Mouse (Mus musculus): ENCODE measurements around the gene Drap1. TPM values are rescaled to one million over a fixed set of nuclear protein-coding genes. Genes with fewer than 3 reads are reported as not detected.

Drap1 gene
- 391 TPM for polyA plus RNA-seq (2014; fragmentation: Illumina TruSeq; extraction: RNeasy Lipid Tissue Mini Kit (QIAGEN cat#74804); ENCODE audit: low read depth, low replicate concordance)

DNA sequence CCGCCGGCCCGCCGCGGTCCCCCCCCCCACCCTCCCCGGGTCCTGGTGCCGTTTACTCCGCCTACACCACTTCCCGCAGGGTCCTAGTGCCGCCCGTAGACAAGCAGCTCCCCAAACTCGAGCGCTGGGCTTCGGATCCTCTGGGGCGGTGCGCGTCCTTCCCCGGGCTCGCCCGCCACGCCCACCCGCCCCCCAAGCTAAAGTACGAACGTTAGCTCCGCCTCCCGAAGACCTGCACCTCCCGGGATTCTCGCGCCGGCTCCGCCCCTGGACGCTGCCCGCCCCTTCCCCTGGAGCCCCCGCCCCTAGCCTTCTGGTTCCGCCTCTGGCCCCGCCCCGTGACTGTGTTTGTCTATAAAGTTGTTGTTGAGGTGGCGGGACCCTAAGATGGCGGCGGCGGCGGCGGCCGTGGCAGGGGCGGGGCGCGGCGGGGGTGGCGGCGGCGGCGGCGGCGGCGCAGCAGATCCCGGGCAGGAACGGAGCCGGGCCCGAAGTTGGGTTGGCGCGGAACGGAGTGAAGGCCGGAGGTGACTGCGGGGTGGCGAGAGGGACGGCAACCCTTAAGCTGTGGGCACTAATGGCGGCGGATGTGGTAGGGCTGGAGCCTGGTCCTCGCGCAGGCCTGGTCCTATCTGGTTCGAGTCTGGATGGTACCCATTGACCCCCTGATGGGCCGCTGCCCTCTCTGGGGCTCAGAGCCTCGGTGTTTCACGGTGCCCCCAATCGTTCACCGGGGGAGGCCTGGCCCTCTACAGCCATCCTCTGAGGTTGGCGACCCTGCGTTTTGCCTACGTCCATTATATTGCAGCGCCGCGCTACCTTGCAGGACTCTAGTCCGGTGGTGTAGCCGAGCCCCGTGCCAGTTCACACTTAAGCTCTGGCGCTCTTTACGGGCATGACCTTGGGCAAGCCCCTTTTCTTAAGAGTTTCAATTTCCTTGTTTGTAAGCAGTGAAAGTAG lies at the start of gene Drap1, which contains the start of gene AI837181:
Gene Drap1 (minus strand): TSS at position 198 of the 960 bp plus-strand sequence.
Gene AI837181 (plus strand): TSS at position 363 of the 960 bp plus-strand sequence.

DNA sequence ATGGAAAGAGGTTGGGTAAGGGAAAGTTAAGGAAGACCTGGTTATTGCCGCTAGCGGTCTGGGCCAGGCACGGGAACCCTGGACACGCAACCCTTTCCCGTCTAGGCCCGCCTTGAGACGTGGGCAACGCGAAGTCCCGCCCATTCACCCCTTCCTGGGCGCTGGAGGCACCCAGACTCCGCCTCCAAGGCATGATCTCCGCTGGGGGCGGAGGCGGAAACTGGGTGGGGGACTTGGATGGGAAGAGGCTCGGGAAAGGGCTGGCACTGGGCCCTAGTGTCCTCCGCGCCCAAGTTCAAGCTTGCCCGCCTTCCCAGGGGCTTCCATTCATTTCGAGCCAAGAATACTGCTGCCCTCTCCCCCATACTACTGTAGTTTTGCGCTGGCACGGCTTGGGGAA lies 48.9 kb upstream of the Drap1 start, which contains the start of gene Efemp2:
Gene Efemp2 (plus strand): TSS at position 235 of the 400 bp plus-strand sequence.

DNA sequence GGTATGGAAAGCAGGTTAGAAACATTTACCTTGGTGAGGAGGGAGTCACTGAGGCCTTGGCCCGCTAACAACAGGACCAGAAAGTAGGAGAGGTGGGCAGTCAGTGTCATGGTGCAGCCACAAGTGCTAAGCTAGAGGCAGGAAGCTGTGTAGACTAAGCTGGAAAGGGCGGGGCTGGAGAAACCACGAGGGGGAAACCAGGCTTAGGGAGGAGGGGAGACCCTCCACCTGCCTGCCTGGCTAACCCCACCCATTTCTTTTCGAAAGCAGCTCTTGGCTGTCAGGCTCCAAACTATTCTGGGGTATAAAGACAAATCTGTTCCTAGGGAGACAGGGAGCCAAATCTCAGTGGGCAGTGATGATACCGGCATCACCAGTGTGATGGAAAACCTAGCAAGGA lies 43.6 kb upstream of the Drap1 start, which contains the start of gene Ctsw:
Gene Ctsw (minus strand): TSS at position 134 of the 400 bp plus-strand sequence.

DNA sequence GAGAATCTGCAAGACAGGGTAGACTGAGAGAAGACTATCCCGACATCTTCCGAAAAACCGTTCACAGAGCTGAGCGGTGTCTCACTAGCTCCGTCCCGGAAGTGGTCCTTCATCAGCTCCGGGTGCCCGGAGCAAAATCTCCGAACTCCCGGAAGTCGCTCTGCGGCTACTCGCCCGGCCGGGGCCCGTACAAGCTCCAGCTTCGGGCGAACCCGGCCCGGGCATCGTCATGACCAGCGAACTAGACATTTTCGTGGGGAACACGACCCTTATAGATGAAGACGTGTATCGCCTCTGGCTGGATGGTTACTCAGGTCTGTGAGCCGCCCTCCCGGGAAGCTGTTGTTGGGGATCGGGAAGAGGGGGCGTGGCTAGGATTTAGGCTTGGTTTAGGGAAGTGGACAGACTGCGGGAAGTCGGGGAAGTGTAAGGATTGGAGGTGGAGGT lies 35.7 kb upstream of the Drap1 start, which contains the start of gene Fibp:
Gene Fibp (plus strand): TSS at position 151 of the 447 bp plus-strand sequence.

DNA sequence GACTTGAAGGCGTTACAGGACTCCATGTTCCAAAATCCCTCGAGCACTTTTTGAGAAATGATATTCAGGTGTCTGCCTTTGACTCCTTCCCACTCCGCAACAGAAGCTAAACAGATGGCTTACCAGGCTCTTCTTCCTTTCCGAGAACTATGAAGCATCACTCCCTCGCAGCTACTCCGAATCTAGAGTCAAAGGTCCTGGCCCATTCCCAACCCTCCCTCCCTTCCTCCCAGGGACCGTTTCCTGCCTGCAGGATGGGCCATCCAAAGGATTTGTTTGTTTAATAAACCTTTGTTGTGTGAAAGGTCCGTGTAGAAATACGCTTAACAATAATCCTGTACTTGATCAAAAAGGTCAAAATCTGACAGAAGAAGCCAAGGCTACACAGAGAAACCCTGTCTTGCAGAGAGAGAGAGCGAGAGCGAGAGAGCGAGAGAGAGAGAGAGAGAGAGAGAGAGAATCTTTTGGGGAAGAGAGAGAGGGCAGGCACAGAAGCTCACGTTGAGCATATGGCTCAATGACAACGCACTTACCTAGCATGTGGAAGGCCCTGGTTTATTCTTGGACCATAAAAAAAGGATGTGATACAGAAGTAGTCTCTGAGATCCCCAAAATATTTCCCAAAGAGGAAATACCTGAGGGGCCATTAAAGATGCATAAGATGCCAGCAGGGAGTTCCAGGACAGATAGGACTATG lies 33.1 kb upstream of the Drap1 start, which contains the start of gene Ccdc85b:
Gene Ccdc85b (minus strand): TSS at position 149 of the 697 bp plus-strand sequence.

DNA sequence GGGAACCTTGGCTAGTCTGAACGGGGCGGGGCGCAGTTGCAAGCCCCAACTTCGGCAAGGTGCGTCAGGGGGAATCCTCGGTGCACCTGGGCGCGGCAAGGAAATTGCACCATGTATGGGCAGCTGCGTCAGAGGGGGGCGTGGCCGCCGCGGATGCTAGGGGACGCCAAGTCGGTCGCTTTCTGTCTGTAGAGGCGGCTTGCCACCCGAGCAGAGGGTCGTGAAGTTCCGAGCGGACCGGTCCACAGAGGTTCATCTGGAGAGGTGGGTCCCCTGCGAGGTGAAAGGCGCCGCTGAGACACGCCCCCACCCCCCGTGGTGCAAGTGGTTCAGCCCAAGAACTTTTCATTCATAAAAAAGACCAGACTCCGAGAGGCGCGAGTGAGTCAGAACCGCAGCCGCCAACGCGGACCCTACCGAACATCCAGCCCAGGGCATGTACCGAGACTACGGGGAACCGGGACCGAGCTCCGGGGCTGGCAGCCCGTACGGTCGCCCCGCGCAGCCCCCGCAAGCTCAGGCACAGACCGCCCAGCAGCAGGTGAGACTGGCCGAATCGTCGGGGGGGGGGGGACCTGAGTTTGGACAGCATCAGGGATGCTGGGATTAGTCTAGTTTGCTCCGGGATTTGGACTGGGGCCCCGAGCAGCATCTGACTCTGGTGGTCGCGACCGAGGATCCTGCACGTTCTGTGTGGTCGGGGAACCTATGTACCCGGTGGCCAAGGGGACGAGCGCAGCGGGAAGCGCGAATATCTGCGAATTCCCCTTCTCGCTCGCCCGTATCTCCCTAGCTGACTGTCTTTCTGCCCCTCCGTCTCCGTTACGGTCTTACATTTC lies 23.0 kb upstream of the Drap1 start, which contains the start of gene Fosl1:
Gene Fosl1 (plus strand): TSS at position 33 of the 839 bp plus-strand sequence.

DNA sequence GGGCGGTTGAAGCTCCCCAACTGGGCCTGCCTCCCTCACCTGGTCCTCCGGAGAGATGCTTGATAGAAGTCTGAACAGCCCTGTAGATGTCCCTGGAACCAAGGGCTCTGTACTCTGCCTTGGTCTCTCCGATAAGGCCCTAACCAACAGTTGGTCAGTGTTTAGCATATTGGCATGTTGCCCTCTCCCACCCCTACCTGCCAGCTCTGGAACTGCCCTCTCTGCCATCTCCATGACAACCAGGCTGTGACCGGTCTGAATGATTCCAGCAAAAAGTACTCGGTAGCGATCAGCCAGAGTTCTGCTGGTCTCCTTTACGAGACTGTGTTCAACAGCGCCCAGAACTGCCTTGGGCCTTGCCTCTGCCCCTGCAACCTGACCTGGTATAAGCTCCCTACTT lies 22.5 kb downstream of the Drap1 start, which contains the start of gene Tsga10ip:
Gene Tsga10ip (minus strand): TSS at position 234 of the 400 bp plus-strand sequence.

DNA sequence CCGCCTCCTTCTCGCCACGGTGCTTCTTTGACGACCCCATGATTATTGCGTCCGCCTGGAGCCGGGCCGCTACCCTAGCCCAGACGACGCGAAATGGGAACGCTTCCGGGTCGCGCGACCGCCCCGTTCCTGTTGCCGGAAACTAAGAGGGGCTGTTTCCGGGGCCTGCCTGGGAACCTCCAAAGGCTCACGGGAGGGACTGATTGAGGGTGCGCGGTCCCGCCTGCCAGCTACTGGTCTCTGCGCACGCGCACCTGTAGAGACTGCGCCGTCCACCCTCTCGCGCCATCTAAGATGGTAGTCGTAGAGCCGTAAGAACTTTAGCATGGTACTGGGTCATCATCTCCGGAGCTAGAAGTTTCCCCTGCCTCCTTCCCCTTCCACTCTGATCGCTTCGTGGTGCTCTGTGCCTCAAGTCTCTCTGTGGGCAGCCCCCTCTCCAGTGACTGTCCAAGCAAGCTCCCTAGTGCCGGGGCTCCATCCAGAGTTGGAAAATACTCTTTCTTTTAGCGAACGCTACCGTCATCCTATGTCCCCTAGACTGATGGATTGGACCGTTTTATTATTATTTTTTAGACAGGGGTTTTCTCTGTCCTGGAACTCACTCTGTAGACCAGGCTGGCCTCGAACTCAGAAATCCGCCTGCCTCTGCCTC lies 36.1 kb downstream of the Drap1 start, which contains the start of gene Sart1:
Gene Sart1 (minus strand): TSS at position 116 of the 655 bp plus-strand sequence.

Other genes starting within 250 kb of the Drap1 start
- 19.3 TPM for gene Pacs1, start 151.9 kb downstream of the Drap1 start, polyA plus RNA-seq (2014; fragmentation: Illumina TruSeq; extraction: RNeasy Lipid Tissue Mini Kit (QIAGEN cat#74804); ENCODE audit: low read depth, low replicate concordance)
- 111 TPM for gene Sf3b2, start 129.5 kb downstream of the Drap1 start, polyA plus RNA-seq (2014; fragmentation: Illumina TruSeq; extraction: RNeasy Lipid Tissue Mini Kit (QIAGEN cat#74804); ENCODE audit: low read depth, low replicate concordance)
- gene Gal3st3, start 126.6 kb downstream of the Drap1 start, polyA plus RNA-seq (2014; fragmentation: Illumina TruSeq; extraction: RNeasy Lipid Tissue Mini Kit (QIAGEN cat#74804); ENCODE audit: low read depth, low replicate concordance), result 16.3 TPM
- gene Catsper1, start 89.2 kb downstream of the Drap1 start, polyA plus RNA-seq (2014; fragmentation: Illumina TruSeq; extraction: RNeasy Lipid Tissue Mini Kit (QIAGEN cat#74804); ENCODE audit: low read depth, low replicate concordance), result not detected
- gene Cst6, start 75.4 kb downstream of the Drap1 start, polyA plus RNA-seq (2014; fragmentation: Illumina TruSeq; extraction: RNeasy Lipid Tissue Mini Kit (QIAGEN cat#74804); ENCODE audit: low read depth, low replicate concordance), result 5.7 TPM
- gene Eif1ad, start 58.2 kb downstream of the Drap1 start, polyA plus RNA-seq (2014; fragmentation: Illumina TruSeq; extraction: RNeasy Lipid Tissue Mini Kit (QIAGEN cat#74804); ENCODE audit: low read depth, low replicate concordance), result 23.0 TPM
- gene Banf1, start 57.8 kb downstream of the Drap1 start, polyA plus RNA-seq (2014; fragmentation: Illumina TruSeq; extraction: RNeasy Lipid Tissue Mini Kit (QIAGEN cat#74804); ENCODE audit: low read depth, low replicate concordance), result 122 TPM
- 43.7 TPM for gene Sart1, start 36.3 kb downstream of the Drap1 start, polyA plus RNA-seq (2014; fragmentation: Illumina TruSeq; extraction: RNeasy Lipid Tissue Mini Kit (QIAGEN cat#74804); ENCODE audit: low read depth, low replicate concordance)
- not detected for gene Tsga10ip, start 22.5 kb downstream of the Drap1 start, polyA plus RNA-seq (2014; fragmentation: Illumina TruSeq; extraction: RNeasy Lipid Tissue Mini Kit (QIAGEN cat#74804); ENCODE audit: low read depth, low replicate concordance)
- gene AI837181, start 165 bp upstream of the Drap1 start, polyA plus RNA-seq (2014; fragmentation: Illumina TruSeq; extraction: RNeasy Lipid Tissue Mini Kit (QIAGEN cat#74804); ENCODE audit: low read depth, low replicate concordance), result 33.9 TPM
- gene Fosl1, start 22.6 kb upstream of the Drap1 start, polyA plus RNA-seq (2014; fragmentation: Illumina TruSeq; extraction: RNeasy Lipid Tissue Mini Kit (QIAGEN cat#74804); ENCODE audit: low read depth, low replicate concordance), result not detected
- gene Ccdc85b, start 32.9 kb upstream of the Drap1 start, polyA plus RNA-seq (2014; fragmentation: Illumina TruSeq; extraction: RNeasy Lipid Tissue Mini Kit (QIAGEN cat#74804); ENCODE audit: low read depth, low replicate concordance), result 6.9 TPM
- gene Fibp, start 35.6 kb upstream of the Drap1 start, polyA plus RNA-seq (2014; fragmentation: Illumina TruSeq; extraction: RNeasy Lipid Tissue Mini Kit (QIAGEN cat#74804); ENCODE audit: low read depth, low replicate concordance), result 44.4 TPM
- not detected for gene Ctsw, start 43.5 kb upstream of the Drap1 start, polyA plus RNA-seq (2014; fragmentation: Illumina TruSeq; extraction: RNeasy Lipid Tissue Mini Kit (QIAGEN cat#74804); ENCODE audit: low read depth, low replicate concordance)
- 14.6 TPM for gene Efemp2, start 49.0 kb upstream of the Drap1 start, polyA plus RNA-seq (2014; fragmentation: Illumina TruSeq; extraction: RNeasy Lipid Tissue Mini Kit (QIAGEN cat#74804); ENCODE audit: low read depth, low replicate concordance)
- 33.4 TPM for gene Mus81, start 63.4 kb upstream of the Drap1 start, polyA plus RNA-seq (2014; fragmentation: Illumina TruSeq; extraction: RNeasy Lipid Tissue Mini Kit (QIAGEN cat#74804); ENCODE audit: low read depth, low replicate concordance)
- 173 TPM for gene Cfl1, start 65.5 kb upstream of the Drap1 start, polyA plus RNA-seq (2014; fragmentation: Illumina TruSeq; extraction: RNeasy Lipid Tissue Mini Kit (QIAGEN cat#74804); ENCODE audit: low read depth, low replicate concordance)
- gene 1700020D05Rik, start 78.8 kb upstream of the Drap1 start, polyA plus RNA-seq (2014; fragmentation: Illumina TruSeq; extraction: RNeasy Lipid Tissue Mini Kit (QIAGEN cat#74804); ENCODE audit: low read depth, low replicate concordance), result 1.8 TPM
- 10.1 TPM for gene Snx32, start 85.6 kb upstream of the Drap1 start, polyA plus RNA-seq (2014; fragmentation: Illumina TruSeq; extraction: RNeasy Lipid Tissue Mini Kit (QIAGEN cat#74804); ENCODE audit: low read depth, low replicate concordance)
- gene Ovol1, start 135.7 kb upstream of the Drap1 start, polyA plus RNA-seq (2014; fragmentation: Illumina TruSeq; extraction: RNeasy Lipid Tissue Mini Kit (QIAGEN cat#74804); ENCODE audit: low read depth, low replicate concordance), result not detected
- gene Ap5b1, start 143.0 kb upstream of the Drap1 start, polyA plus RNA-seq (2014; fragmentation: Illumina TruSeq; extraction: RNeasy Lipid Tissue Mini Kit (QIAGEN cat#74804); ENCODE audit: low read depth, low replicate concordance), result 1.9 TPM
- 28.9 TPM for gene Rnaseh2c, start 176.9 kb upstream of the Drap1 start, polyA plus RNA-seq (2014; fragmentation: Illumina TruSeq; extraction: RNeasy Lipid Tissue Mini Kit (QIAGEN cat#74804); ENCODE audit: low read depth, low replicate concordance)
- 30.9 TPM for gene Kat5, start 185.3 kb upstream of the Drap1 start, polyA plus RNA-seq (2014; fragmentation: Illumina TruSeq; extraction: RNeasy Lipid Tissue Mini Kit (QIAGEN cat#74804); ENCODE audit: low read depth, low replicate concordance)
- gene Rela, start 212.5 kb upstream of the Drap1 start, polyA plus RNA-seq (2014; fragmentation: Illumina TruSeq; extraction: RNeasy Lipid Tissue Mini Kit (QIAGEN cat#74804); ENCODE audit: low read depth, low replicate concordance), result 30.4 TPM
- 16.2 TPM for gene Sipa1, start 238.7 kb upstream of the Drap1 start, polyA plus RNA-seq (2014; fragmentation: Illumina TruSeq; extraction: RNeasy Lipid Tissue Mini Kit (QIAGEN cat#74804); ENCODE audit: low read depth, low replicate concordance)